Mouse (Mus musculus) neural tube, embryonic 14.5 days (tissue): ENCODE results near the gene Gcn1l1. TPM values are rescaled to one million over a fixed set of nuclear protein-coding genes. Genes with fewer than 3 reads are reported as not detected.

Experiments
- microRNA-seq: library from miRNA; unstranded; fragments of <30 nt; microRNA quantifications from one replicate; pipeline ENCODE4, GENCODE M21; 2016
- polyA plus RNA-seq: library from polyadenylated mRNA; unstranded; fragments of >200 nt; fragmentation: Nextera tagmentation; extraction: Ambion mirVana; gene quantifications from 2 replicates; pipeline ENCODE4 v1.2.1, GENCODE M21; 2014

Gcn1l1 gene
- polyA plus RNA-seq, 1 experiment from 2014 or later = 45.2 TPM

Small RNAs within 50 kb of the gene (microRNA-seq; reads per million reads assigned to microRNA genes)
- gene Mir7029 (not detected), gene Mir7030 (not detected)

Other genes with a start within 250 kb of the Gcn1l1 start
- 123 and 140 TPM in 2 replicates for gene Srsf9, start 238.1 kb upstream of the Gcn1l1 start, polyA plus RNA-seq
- gene Gatc, start 224.1 kb upstream of the Gcn1l1 start, polyA plus RNA-seq = 45.4 and 53.5 TPM in 2 replicates
- gene Triap1, start 224.0 kb upstream of the Gcn1l1 start, polyA plus RNA-seq = 54.5 and 59.2 TPM in 2 replicates
- gene Cox6a1, start 216.3 kb upstream of the Gcn1l1 start, polyA plus RNA-seq = 1,051 and 1,284 TPM in 2 replicates
- gene Msi1, start 135.7 kb upstream of the Gcn1l1 start, polyA plus RNA-seq = 55.1 and 55.4 TPM in 2 replicates
- gene Pla2g1b, start 99.0 kb upstream of the Gcn1l1 start, polyA plus RNA-seq = 0.58 TPM in 1 of 2 replicates, not detected in the other
- 26.0 and 32.6 TPM in 2 replicates for gene Sirt4, start 80.5 kb upstream of the Gcn1l1 start, polyA plus RNA-seq
- gene Pxn, start 58.6 kb upstream of the Gcn1l1 start, polyA plus RNA-seq = 8.5 and 11.1 TPM in 2 replicates
- gene Rplp0, start 5.8 kb upstream of the Gcn1l1 start, polyA plus RNA-seq = 903 and 934 TPM in 2 replicates
- 22.0 and 23.4 TPM in 2 replicates for gene Rab35, start 66.7 kb downstream of the Gcn1l1 start, polyA plus RNA-seq
- gene Bicdl1, start 166.4 kb downstream of the Gcn1l1 start, polyA plus RNA-seq = 34.7 and 42.5 TPM in 2 replicates